ENCODE assay signal across 19 mouse cellular contexts in the genomic region with DNA sequence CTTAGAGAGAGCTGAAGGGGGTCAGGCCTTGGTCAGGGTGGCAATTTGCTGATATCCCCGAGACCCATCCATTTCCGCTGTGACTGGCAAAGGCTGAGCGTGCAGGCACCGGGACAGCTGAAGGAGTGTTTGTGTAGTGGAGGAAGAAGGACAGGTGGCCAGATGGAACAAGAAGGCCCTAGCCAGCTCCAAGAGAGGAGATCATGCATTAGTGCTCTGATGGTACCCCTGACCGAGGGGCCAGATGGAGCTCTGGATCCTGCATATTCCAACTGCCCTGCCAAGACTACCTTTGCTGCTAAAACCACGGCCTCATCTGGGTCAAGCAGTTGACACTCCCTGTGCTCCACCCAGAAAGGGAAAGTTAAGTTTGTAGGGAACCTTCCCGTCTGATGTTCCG.
A peak's percentile ranks its signal among the peaks of the same experiment; 100 is the strongest.
DNase-seq lines count a peak whose midpoint lies in the region; ATAC-seq and TF ChIP-seq lines count a peak whose summit lies in the region.
"Had no signal": no experiment of that assay in that cellular context is flagged by ENCODE, and none has a peak within 500 bp of the region (broad histone marks: within the 10 kb centered on the region; RNA-seq: fewer than 3 reads in every experiment).

No protein-coding gene starts in this region.

- no peaks in the 10 kb centered on the region for H3K36me3 ChIP-seq in intestine, embryonic 16.5 days (ENCODE audit: control insufficient read depth, insufficient read depth, low read length)
- H3K36me3 ChIP-seq in liver, postnatal 0 days (replicated peaks; ENCODE audit: insufficient read depth, low read length): no peaks in the 10 kb centered on the region
- H3K36me3 ChIP-seq: embryonic facial prominence, embryonic 12.5 days; forebrain, embryonic 12.5 days; G1E; heart, embryonic 12.5 days; hindbrain, embryonic 15.5 days had no signal

- peak; percentile 95 for ATAC-seq in cerebellum, adult (ENCODE audit: insufficient number of reproducible peaks, low FRiP score, low TSS enrichment)
- no peak for ATAC-seq in intestine, embryonic 16.5 days
- ATAC-seq in liver, postnatal 0 days: no peak
- ATAC-seq: forebrain, postnatal 0 days; inflammation-experienced regulatory T-cells, adult 6 months had no signal

- H3K27ac ChIP-seq in intestine, embryonic 16.5 days (ENCODE audit: low read length): no peak overlapping the region
- H3K27ac ChIP-seq in liver, postnatal 0 days (ENCODE audit: low read depth): no peak overlapping the region
- H3K27ac ChIP-seq: embryonic facial prominence, embryonic 12.5 days; forebrain, embryonic 12.5 days; gastrocnemius, adult 2 months; hindbrain, embryonic 15.5 days had no signal

- no peaks in the 10 kb centered on the region for H3K4me1 ChIP-seq in intestine, embryonic 16.5 days (ENCODE audit: control insufficient read depth, insufficient read depth, low read length)
- H3K4me1 ChIP-seq in liver, postnatal 0 days (ENCODE audit: insufficient read depth): no peaks in the 10 kb centered on the region
- H3K4me1 ChIP-seq: embryonic facial prominence, embryonic 12.5 days; forebrain, embryonic 12.5 days; heart, embryonic 12.5 days had no signal

- H3K9me3 ChIP-seq in intestine, embryonic 16.5 days (ENCODE audit: control insufficient read depth, low read length): no peaks in the 10 kb centered on the region
- no peaks in the 10 kb centered on the region for H3K9me3 ChIP-seq in liver, postnatal 0 days (ENCODE audit: low read length)
- H3K9me3 ChIP-seq: embryonic facial prominence, embryonic 12.5 days; forebrain, embryonic 12.5 days; heart, embryonic 12.5 days; hindbrain, embryonic 15.5 days had no signal

- TF ChIP-seq EP300 in liver, postnatal 0 days (IDR thresholded peaks at IDR 0.05; ENCODE audit: low read depth): no peak

- WGBS in intestine, embryonic 16.5 days: 86% methylated on average over 8 of the region's 8 CpGs
- WGBS in liver, postnatal 0 days (ENCODE audit: insufficient replicate concordance): 79% methylated on average over 8 of the region's 8 CpGs

- DNase-seq in cerebellum, adult 11-12 months: peak; percentile 94
- DNase-seq in cerebellum, adult 9-10 months: peak; percentile 95
- peak; percentile 85 to 88 for DNase-seq in cerebellum, postnatal 25 days
- DNase-seq in liver, postnatal 0 days: no peak
- no peak for DNase-seq in urinary bladder, postnatal 10 days (ENCODE audit: low spot score)
- DNase-seq: adrenal gland, adult 8-10 months; forebrain, postnatal 0 days; gastrocnemius, adult 2 months; gastrocnemius, postnatal 25 days; heart, postnatal 36 days; kidney, adult 11 months had no signal

- no peak overlapping the region for H3K9ac ChIP-seq in intestine, embryonic 16.5 days (ENCODE audit: low read depth, low read length)
- H3K9ac ChIP-seq in liver, postnatal 0 days (replicated peaks): no peak overlapping the region
- H3K9ac ChIP-seq: embryonic facial prominence, embryonic 12.5 days; forebrain, embryonic 12.5 days; forebrain, postnatal 0 days; heart, embryonic 12.5 days; hindbrain, embryonic 15.5 days had no signal

- no peak overlapping the region for H3K4me3 ChIP-seq in intestine, embryonic 16.5 days (ENCODE audit: low read length)
- no peak overlapping the region for H3K4me3 ChIP-seq in liver, postnatal 0 days (ENCODE audit: low read depth, low read length)
- H3K4me3 ChIP-seq: embryonic facial prominence, embryonic 12.5 days; forebrain, embryonic 12.5 days; gastrocnemius, adult 2 months; heart, embryonic 12.5 days; hindbrain, embryonic 15.5 days had no signal

- no peak for TF ChIP-seq CTCF in liver, postnatal 0 days (IDR thresholded peaks at IDR 0.05; ENCODE audit: low read depth)

- H3K4me2 ChIP-seq in intestine, embryonic 16.5 days (ENCODE audit: low read depth, low read length): no peak overlapping the region
- H3K4me2 ChIP-seq in liver, postnatal 0 days (ENCODE audit: low read depth, low read length): no peak overlapping the region
- H3K4me2 ChIP-seq: embryonic facial prominence, embryonic 12.5 days; forebrain, embryonic 12.5 days; heart, embryonic 12.5 days; hindbrain, embryonic 15.5 days had no signal

- H3K27me3 ChIP-seq in intestine, embryonic 16.5 days (replicated peaks; ENCODE audit: control insufficient read depth, insufficient read depth, low read length): no peaks in the 10 kb centered on the region
- H3K27me3 ChIP-seq in liver, postnatal 0 days (ENCODE audit: insufficient read depth, low read length): no peaks in the 10 kb centered on the region
- H3K27me3 ChIP-seq: embryonic facial prominence, embryonic 12.5 days; heart, embryonic 12.5 days; hindbrain, embryonic 15.5 days had no signal

Comparison
In these comparisons a context has a peak if more than half of its experiments do, and no peak if none do; other contexts are left out.
1. DNase-seq: peak in cerebellum, adult 11-12 months (single experiment), cerebellum, adult 9-10 months (single experiment) and cerebellum, postnatal 25 days (2 of 2); none in liver, postnatal 0 days (single experiment) and urinary bladder, postnatal 10 days (single experiment).